Mouse (Mus musculus): Measurements from ENCODE around the gene Camsap1.

Gene Camsap1

DNA sequence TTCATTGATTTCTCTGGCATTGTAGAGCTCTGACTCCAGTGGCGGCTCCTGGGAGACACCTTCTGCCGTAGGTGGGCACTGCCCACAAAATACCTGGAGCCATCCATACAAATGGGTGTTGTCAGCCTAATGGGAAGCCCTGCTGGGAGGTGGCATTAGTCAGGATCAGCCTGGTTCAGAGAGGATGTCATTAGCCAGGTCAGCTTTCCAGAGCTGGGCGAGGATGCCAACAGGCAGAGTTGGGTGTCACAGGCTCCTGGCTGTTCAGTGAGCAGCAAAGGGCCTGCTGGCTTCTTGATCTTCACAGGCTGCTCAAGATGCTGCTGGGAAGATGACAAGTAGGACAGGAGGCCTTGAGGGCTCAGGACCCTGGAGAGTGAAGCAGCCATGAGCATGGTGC lies 98.3 kb downstream of the Camsap1 start:
- DNase-seq (ENCODE audit: low read depth, low spot score): no peak

DNA sequence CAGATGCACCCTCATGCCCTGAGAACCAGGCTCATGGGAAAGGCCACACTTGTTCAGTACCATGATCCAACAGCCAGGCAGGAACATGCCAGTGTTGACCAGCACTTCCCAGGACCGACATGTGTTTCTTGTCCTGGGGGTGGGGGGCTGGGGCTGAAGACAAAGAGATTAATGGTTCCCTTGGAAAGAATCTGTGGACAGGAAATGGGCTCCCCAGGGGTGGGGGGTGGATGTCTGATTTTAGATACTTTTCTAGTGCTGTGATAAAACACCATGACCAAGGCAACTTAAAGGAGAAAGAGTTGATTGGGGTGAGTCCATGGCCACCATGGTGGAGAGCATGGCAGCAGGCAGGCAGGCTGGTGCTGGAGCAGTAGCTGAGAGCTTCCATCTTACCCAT lies 100.8 kb downstream of the Camsap1 start:
- DNase-seq (ENCODE audit: low read depth, low spot score): no peak

- DNase-seq (ENCODE audit: low read depth, low spot score): no peak
Observed at GRCm38 (mm10) chr2:25879061-25879460, 104.0 kb downstream of the Camsap1 start.

DNA sequence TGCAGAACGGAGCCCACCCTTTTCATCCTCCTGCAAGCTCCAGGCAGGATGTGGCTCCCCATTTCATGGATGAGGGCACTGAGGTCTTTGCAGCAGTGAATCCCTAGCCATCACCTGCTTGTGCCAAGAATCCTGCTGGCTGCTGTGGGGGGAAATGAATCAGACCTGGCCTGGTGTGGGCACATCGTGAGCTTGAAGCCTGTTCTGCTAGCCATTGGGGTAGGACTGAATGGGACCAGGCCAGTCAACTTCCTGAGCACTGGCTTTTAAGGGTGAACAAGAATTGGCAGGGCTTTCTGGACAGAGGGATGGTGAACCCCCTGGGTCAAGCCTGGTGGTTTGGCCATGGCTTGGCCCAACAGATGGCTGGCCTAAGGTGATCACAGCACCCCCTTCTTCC lies 104.6 kb downstream of the Camsap1 start:
- no peak for DNase-seq (ENCODE audit: low read depth, low spot score)

DNA sequence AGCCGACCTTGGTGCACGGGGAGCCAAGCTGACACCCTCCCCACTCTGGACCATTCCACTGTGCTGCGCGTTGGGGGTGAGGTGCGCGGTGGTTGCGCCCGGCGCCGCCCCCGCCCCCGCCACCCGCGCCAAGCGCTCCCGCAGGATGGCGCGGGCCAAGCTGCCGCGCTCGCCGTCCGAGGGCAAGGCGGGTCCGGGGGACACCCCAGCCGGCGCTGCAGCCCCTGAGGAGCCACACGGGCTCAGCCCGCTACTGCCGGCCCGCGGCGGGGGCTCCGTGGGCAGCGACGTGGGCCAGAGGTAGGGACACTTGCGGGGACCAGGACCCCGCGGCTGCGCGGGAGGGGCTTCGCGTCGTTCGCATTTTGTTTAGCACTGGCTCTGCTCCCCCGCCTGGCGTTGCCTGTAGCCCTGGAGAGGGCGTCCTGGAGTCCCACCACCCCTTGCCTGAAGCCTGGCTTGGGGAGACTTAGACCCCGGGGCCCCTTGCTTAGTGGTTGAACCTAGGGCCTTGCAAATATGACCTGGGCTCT lies 105.3 kb downstream of the Camsap1 start:
- DNase-seq (ENCODE audit: low read depth, low spot score): no peak

GRCm38 (mm10) chr2:25877250-25877735 lies 105.8 kb downstream of the Camsap1 start:
- no peak for DNase-seq (ENCODE audit: low read depth, low spot score)

All from skeletal muscle tissue, adult 2 months (tissue).